Mouse (Mus musculus) testis, postnatal 14 days (tissue): ENCODE data around the gene Zmat5.
A peak's percentile ranks its signal among the peaks of the same experiment; 100 is the strongest.

ENCODE experiments used
- DNase-seq: peaks from one replicate; pipeline ENCODE4 v3.0.0; 2021; ENCODE audit warnings: low spot score

The Zmat5 gene

DNA sequence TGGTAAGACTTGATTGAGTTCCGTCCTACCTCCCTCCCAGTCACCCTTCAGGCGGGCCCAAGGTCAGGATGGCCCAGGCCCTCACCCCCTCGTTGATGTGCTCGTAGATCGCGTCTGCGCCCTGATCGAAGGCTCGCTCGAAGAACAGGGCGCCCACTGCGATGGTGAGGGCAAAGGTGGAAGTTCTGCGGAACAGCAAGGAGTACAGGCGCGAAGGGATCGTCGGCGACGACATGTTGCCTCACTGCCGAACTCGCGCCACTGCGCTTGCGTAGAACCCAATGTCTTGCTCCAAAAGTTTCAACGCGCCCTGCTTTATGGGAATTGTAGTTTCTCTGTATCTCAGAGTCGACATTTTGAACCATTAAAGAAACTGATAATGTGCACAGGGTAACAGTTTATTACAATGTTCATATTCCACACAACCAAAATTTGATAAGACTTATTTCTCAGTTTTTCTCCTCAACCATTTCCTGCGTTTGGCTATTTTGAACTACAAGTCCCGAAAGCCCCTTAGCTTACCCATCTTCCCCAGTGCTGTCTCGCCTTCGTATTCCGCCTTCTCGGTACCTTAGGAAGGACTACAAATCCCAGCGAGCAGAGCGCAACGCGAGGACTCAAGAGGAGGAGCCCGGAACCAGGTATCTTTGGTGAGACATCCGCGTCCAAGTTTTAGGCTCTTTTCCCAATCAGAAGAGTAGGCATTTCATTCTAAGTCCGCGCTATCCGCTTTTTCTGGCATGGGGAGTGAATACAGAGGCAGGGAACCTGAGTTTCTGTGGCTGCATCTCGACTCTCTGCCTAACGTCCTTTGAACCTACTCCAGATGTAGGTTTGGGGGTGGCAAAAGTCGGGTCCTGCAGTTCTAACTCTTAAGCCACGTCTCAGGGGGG is at the start of gene Zmat5, which contains the start of gene Uqcr10:
Gene Zmat5 (plus strand): TSS at position 607 of the 893 bp plus-strand sequence.
Gene Uqcr10 (minus strand): TSS at position 271 of the 893 bp plus-strand sequence.
- DNase-seq = peak; percentile 94

DNA sequence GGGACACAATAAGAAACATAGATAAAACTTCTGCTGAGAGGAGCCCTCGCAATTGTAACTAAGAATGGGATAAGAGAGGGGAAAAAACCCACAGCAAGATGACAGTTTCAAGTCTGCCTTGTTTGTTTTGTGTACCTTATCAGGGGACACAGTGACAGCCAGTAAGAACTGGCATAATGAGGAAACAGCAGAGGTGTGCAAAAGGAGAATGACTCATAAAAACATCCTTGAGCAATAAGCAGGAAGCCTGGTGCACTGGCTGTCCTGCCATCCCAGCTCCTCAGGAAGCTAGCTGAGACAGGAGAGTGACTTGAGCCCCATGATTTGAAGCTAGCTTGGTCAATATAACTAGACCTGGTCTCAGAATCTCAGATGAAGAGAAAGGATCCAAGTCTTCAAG is 44.7 kb upstream of the Zmat5 start:
- no peak for DNase-seq

DNA sequence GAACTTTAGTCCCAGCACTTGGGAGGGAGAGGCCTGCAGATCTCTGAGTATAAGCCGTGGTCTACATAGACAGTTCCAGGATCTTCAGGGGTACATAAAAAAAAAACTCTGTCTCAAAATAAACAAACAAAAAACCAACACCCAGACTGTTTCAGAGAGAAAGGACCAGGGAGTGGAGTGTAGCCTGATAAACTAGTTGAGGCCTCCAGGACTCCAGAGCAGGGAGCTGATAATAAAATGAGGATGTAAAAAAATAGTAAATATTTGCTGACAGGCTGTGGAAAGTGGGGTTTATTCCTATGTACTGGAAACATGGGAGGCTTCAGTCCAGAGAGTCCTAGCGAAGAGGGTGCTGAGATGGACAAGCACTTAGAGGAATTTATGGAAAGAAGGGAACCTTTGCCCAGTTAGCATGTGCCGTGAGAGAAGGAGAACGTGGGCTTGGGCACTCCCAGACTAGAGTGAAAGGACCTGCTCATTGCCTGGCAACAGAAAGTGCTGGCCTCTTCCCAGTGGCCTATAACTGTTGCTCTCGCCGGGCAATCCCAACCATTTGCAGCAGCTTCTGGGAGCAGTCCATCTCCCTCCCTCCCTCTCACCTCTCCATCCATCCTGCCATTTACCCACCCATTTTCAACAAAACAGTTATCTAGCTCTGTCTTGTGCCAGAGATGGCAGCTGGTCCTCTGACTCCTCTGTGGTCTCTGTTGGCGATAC is 44.0 kb upstream of the Zmat5 start:
- no peak for DNase-seq

DNA sequence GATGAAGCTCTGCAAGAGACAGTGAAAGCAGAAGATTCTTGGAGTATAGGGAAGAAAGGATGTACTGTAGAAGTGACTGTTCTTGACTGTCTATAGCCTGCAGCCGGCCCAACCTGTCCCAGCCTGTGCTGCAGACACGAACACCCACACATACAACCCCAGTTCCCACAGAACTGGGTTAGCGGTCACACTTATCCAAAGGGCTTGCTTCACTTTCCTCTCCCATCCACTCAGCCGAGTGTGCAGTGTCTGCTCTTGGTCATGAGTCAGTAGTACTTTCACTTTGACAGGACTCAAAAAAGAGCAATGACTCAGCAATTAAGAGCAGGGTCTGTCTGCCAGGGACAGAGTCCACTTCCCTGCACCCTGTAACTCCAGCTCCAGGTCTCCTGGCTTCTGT is 43.2 kb upstream of the Zmat5 start:
- DNase-seq = no peak

DNA sequence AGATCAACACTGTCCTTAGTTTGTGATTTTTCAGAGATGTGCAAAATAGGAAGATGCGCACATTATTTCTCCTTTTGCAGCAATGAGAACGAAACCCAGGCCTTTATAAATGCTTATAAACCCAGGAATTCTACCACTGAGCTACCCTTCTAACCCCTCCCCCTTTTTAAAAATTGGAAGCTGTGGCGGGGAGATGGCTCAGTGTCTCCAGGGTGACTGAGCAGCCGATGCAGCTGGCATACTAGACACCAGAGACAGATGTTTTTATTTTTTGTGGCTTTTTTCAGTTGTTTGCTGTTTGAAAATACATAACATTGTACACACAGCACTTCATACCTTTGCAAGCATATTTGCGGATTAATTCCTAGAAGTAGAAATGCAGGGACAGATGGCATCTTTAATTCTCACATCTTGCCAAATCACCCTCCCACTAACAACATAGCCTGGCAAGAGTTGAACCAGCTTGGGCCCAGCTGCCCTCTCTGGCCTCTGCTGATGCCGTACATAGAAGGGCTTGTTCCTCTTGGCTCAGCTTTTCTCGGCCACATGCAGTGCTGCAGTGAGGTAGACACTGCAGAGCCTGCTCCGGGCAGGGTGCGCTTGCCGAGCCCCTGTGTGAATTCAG is 42.5 kb upstream of the Zmat5 start:
- no peak for DNase-seq

GRCm38 (mm10) chr11:4662496-4662878 is 42.0 kb upstream of the Zmat5 start:
- no peak for DNase-seq

DNA sequence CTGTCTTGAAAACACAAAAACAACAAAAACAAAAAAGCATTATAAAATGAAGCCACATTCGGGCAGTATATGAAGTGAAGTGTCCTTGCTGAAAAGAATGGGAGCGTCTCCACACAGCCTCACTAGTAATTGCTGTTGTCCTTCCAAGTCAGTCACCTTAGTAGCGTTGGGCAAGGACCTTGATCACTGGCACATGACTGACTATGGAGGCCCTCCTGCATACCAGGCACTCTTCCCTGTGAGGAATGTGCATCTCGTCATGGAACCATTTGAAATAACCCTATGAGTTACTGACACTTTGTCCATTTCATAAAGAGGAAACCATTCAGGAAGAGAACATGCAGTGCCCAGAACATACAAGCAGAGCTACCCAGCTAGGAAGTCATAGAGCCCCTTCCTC is 32.7 kb upstream of the Zmat5 start:
- no peak for DNase-seq

DNA sequence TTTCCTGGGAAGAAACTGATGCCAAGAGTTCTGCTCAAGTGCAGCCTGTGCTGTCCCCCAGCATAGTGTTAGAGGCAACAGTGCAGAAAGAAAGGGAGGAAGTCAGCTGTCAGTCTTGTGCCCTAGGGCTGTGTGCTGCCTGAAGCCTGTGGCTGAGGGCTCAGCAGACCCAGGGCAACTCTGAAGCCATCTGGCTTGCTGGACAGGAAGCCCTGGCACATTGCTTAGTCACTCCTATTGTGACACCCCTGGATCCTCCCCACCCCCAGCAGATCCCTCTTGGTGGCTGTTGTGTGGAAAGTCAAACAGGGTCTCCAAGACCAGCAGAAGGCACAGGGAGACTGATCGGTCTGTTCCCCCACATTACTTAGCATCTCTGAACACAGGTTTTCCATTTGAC is 29.9 kb upstream of the Zmat5 start:
- DNase-seq = no peak

DNA sequence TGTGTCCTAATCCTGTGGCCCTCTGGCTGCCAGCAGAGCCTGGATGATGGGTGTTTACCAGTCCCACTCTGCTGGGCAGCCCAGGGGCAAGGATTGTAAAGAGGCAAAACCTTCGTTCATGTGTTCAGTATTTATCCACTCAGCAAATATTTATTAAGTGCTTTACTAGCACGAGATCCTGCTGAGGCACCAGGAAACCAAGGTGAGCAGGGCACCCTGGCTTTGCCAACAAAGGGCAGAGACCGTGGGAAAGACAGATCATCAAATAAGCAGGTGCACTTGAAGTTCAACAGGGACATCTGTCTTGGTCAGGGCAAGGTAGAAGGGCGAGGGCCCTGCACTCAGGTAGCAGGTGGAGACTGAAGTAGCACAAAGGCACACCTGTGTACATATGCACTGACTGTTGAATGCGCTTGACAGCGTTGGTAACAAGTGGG is 29.3 kb upstream of the Zmat5 start:
- DNase-seq = no peak

GRCm38 (mm10) chr11:4675693-4676092 is 28.8 kb upstream of the Zmat5 start:
- no peak for DNase-seq

- no peak for DNase-seq
Observed at GRCm38 (mm10) chr11:4677250-4677872, 27.1 kb upstream of the Zmat5 start.

DNA sequence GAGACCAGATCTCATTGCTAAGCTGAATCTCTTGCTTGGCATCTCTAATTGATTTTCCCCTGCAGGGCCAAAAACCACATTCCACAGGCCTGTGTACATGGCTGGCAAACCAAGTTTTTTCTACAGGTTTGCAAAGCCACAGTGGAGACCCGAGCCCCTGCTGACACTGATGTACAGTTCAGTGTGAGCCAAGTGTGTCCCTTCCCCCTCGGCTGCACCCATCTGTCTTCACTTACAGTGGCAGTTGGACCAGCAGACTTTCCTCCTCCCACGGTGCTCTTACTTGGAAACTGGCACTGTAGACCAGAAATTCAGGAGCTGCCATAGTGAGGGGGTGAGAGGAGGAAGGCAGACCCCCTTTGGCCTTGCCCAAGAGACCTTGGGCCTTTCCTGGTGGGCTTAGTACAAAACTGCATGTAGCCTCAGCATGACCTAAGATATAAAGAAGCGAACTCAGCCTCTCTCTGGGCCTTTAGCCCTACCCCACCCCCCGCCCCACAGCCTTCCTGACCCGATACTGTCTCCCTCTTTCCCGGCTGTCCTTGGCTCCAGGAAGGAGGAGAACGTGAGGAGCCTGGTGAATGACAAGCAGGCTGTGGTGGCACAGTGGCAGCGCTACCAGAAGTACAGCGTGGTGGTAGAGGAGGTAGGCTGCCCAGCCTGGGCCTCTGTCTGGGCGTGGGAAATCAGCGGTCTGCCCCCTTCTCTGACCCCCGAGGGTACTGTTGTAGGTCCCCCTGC is 25.6 kb upstream of the Zmat5 start:
- DNase-seq = no peak

DNA sequence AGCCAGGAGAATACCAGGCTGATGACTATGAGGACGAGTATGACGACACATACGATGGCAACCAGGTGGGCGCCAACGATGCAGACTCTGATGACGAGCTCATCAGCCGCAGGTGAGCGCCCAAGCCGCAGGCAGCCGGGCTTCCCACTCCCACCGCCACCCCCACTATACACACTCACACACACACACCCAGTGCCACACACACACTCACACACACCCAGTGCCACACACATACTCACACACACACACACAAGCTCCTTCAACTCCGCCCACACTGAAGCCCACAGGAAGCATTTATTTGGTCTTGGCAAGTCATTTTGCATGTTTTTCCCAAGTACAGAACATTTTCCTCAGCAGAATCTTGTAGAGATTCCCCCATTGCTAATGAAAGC is 25.0 kb upstream of the Zmat5 start:
- no peak for DNase-seq

GRCm38 (mm10) chr11:4680126-4680525 is 24.4 kb upstream of the Zmat5 start:
- DNase-seq = no peak

- DNase-seq = no peak
Observed at GRCm38 (mm10) chr11:4683516-4683915, 21.0 kb upstream of the Zmat5 start.

GRCm38 (mm10) chr11:4684186-4684585 is 20.3 kb upstream of the Zmat5 start:
- DNase-seq = no peak

DNA sequence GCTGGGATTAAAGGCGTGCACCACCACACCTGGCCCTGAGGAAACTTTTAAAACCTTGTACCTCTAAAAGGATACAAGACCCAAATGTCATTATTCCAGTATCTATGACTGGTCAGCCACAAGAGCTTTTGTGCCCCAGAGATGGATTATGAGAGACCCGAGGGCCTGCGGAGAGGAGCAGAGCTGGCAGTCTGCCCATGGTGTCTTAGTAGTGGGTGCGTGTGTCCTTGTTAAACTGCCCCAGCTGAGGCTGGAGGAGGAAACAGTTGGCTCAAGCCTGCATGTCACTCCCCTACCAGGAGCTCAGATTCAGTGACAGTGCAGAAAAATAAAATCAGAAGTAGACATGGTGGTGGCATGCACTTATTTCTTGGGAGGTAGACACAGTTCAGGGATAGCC is 19.4 kb upstream of the Zmat5 start:
- no peak for DNase-seq

DNA sequence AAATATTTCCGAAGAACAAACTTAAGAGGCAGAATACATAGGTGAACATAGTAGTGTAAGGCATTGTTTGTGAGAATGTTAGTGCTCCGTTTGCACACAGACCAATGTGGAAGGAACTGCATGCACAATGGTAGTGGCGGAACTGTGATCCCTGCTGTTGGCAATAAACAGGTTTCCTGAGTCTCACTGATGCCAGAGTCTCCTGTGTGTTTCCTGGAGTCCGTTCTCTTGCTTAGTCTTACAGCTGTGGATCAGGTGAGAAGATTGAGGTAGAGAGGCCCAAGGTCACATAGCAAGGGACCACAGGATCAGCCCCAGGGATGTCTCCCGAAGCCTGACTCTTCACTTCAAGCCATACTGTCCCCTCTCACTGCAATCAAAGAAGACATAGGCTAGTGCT is 19.0 kb upstream of the Zmat5 start:
- no peak for DNase-seq

- no peak for DNase-seq
Observed at GRCm38 (mm10) chr11:4687027-4687426, 17.5 kb upstream of the Zmat5 start.

GRCm38 (mm10) chr11:4687874-4688273 is 16.6 kb upstream of the Zmat5 start:
- DNase-seq = no peak

GRCm38 (mm10) chr11:4688632-4689380 is 15.7 kb upstream of the Zmat5 start:
- DNase-seq = no peak
